Mouse (Mus musculus): ENCODE measurements around the gene Plcb2.

DNA sequence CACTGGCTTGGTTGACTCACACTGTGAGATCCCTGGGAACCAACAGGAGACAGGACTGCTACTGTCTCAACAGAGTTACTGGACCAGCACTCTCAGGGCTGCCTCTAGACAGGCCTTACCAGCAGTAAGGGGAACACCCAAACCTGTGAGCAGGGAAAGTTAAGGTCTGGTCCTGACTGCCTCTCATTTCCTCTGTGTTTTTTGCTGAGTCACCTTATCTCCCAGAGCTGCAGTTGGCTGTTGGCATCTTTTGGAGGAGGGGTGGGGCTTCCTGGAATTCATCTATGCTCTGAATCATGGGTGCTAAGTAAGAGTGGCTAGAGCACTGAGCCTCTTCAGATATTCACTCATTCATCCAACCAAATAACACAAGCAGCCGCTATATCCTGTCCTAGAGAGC lies 69.2 kb downstream of the Plcb2 start:
- no peak for TF ChIP-seq CTCF (IDR thresholded peaks at IDR 0.05; ENCODE audit: control insufficient read depth, insufficient read depth, low read length)
- no peak for TF ChIP-seq POLR2A (IDR thresholded peaks at IDR 0.05; ENCODE audit: borderline replicate concordance, control insufficient read depth, low read depth, low read length)

Measured in bone marrow, adult 2 months (tissue).